Mouse (Mus musculus): Measurements from ENCODE around the gene Dpf2.

GRCm38 (mm10) chr19:5878916-5879315, 33.9 kb downstream of the Dpf2 start:
- TF ChIP-seq CTCF (IDR thresholded peaks at IDR 0.05; ENCODE audit: borderline replicate concordance, control insufficient read depth, extremely low read depth, insufficient read depth, low read length, poor library complexity) (no peak), POLR2A (IDR thresholded peaks at IDR 0.05; ENCODE audit: control insufficient read depth, extremely low read depth, insufficient read depth, low read length, poor library complexity) (no peak)
